Mouse (Mus musculus) hematopoietic stem cell, adult 5-6 weeks (primary cell): ENCODE measurements around the gene Dohh. TPM values are rescaled to one million over a fixed set of nuclear protein-coding genes. Genes with fewer than 3 reads are reported as not detected.

ENCODE experiments used
- ATAC-seq, 2 experiments: fragments of 125-278 bp in 1 of 2; replicated peaks in 1 of 2; 2 replicates each; pipeline ENCODE4 v1.8.0; 2016 to 2017; ENCODE audit warnings: inconsistent platforms in 2 of 2, mild to moderate bottlenecking in 2 of 2, moderate number of reproducible peaks in 2 of 2, low read depth in 1 of 2, moderate TSS enrichment in 1 of 2; ENCODE audit not compliant: low FRiP score in 2 of 2, poor library complexity in 2 of 2, severe bottlenecking in 2 of 2, insufficient read depth in 1 of 2, low TSS enrichment in 1 of 2
- total RNA-seq: library from RNA; stranded (forward); fragments of 172-1452, 232-1000 nt; gene quantifications from 2 replicates; pipeline ENCODE4 v1.2.3, GENCODE M21; 2017

The Dohh gene
- total RNA-seq, 1 experiment from 2014 or later = 15.3 TPM

DNA sequence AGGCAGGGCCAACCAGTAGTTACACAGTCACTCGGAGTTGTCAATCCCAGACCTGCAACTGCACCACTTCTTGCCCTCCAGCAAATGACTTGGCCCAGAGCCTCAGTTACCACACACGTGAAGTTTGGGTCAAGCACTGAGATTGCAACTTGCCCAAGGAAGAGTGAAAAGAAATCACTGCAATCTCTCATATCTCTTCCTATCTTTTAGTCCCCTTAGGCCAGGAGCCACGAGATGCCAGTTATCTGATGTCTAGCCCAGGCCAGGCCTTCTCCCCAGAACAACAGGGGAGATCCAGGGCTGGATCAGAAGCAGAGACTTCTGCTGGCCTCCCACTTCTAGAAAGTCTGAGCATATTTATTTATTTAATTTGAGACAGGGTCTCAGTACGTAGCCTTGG lies 28.7 kb upstream of the Dohh start:
- no peak for ATAC-seq

DNA sequence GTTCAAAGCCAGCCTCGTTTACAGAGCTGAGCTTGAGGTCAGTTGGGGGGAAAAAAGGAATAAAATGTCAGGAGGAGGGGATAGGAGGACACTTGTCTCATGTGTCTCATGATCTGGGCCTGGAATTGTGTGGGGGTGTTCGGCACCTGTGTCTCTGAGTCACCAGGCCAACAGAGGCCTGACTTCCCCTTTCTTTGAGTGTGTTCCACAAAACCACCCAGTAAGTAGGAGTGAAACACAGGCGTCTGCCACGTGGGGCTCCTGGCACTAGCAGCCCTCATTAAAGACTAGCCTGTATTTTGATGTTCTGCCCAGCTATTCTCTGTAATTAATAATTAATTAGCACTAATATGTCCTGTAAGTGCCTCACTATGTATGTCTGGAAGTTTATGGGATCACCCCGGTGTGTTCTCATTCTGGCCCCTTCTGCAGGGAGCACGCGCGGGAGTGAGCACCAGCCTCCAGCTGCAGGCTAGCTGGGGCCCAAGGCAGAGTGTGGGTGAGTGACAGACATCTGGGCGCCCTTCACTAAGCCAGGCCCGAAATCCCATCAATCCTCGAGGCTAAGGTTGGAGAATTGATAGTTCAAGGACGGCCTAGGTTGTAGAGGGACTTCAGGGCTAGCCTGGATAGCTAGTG lies 27.8 kb upstream of the Dohh start:
- peak; percentile 66 to 72 for ATAC-seq

DNA sequence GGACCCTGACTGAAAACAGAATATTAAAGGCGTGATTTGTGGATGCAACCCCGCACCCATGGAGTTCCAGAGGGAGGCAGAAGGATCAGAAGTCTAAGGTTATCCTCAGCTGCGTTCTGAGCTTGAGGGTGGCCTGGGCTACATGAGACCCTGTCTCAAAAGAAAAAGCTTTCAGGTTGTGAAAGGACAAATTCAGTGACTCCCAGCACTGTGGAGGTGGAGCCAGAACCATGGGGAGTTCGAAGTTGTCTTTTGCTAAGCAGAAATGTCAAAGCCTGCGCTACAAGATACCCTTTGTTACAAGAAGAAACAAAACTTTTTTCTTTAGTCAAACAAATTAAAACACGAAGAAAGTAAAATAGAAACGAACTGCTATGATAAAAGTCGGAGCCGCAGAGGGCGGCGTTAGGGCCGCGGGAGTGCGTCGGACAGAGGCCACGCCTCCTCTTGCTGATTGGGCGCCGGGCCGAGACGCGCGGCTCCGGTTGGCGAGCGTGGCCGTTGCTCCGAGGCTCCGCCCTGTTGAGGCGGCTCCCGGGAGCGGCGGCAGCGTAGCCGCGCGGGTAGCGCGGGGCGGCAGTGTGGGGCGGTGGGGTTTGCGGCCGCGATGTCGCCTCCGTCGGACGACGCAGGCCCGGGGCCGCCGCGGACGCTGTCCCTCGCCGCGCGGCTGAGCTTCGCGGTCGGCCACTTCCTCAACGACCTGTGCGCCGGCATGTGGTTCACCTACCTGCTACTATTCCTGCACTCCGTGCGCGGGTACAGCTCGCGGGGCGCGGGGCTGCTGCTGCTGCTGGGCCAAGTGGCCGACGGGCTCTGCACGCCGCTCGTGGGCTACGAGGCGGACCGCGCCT lies 27.0 kb upstream of the Dohh start, which contains the start of gene Mfsd12:
Gene Mfsd12 (plus strand): TSS at position 501 of the 854 bp plus-strand sequence.
- ATAC-seq = peak; percentile 60 to 83

DNA sequence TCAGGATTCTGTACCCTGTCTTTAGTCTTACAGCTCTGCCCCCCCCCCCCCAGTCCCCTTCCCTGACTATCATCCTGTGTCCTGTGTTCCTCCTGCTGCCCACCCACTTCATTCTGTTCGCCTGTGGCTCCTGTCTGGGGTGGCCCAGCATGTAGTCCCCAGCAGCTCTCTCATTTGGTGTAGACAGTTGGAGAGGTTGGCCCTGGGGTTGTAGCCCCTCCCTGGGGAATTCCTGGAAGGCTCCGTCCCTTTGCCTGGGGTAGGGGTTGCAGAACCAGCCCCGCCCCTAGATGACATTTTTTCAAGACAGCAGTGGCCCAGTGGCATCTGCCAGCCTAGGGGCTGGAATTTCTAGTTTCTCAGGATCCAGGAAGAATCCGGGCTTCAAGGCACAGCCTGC lies 26.0 kb upstream of the Dohh start:
- no peak for ATAC-seq

DNA sequence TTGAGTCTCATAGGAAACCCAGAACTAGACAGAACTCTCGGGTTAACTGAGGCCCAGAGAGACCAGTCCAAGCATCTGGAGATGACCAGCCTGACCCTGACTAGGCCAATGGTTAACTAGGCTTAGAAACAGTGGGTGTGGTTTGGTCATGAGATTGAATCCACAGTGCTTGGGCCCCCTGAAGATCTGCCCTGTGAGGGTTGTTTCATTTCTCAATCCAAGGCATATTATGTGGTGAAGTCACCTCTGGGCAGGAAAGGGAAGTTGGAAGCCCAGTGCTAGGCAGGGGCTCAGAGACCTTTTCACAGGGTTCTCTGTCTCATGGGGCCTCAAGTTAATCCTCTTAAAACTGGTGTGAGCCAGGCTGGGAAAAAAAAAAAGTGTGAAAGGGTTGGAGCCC lies 25.4 kb upstream of the Dohh start:
- peak; percentile 30 to 32; a peak in 3 of 4 replicates for ATAC-seq

DNA sequence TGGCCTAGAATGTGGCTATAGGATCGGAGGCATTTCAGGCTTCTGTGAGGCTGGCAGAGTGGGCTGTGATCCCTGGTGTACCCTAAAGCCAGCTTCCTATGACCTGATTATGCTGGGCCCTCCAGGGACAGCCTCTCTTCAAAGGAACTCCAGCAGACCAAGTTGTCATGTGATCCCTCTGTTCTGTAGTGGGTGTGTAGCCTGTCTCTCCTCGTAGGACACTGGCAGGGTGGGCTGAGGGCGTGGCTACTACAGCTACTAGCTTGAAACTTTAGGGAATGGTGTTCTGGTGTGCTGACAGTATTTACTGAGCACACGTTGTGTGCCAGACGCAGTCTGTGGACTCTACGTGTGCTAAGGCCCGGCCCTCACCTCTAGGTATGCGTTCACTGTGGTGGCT lies 23.5 kb upstream of the Dohh start:
- no peak for ATAC-seq

DNA sequence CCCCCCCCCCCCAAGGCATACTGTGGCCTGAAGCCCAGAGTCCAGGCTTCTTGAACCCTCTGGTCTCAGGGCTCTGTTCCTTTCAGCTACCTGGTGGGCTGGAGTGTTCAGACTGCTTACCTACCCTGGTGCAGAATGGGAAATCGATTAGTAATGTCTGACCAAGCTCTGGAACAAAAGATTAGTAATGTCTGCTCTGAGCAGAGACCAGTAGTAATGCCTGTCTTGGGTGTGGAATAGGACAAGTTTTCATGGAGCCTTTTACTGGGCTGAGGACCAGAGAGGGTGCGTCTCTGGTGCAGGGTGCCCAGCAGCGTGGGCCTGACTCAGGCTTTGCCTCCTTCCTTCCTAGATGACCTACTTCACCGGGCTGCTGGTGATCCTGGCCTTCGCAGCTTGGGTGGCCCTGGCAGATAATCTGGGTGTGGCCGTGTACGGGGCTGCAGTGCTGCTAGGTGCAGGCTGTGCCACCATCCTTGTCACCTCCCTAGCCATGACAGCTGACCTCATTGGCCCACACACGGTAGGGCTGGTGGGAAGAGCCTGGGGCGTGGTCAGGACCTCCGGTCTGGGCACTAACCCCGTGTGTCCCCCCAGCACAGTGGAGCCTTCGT lies 21.8 kb upstream of the Dohh start:
- ATAC-seq = no peak

DNA sequence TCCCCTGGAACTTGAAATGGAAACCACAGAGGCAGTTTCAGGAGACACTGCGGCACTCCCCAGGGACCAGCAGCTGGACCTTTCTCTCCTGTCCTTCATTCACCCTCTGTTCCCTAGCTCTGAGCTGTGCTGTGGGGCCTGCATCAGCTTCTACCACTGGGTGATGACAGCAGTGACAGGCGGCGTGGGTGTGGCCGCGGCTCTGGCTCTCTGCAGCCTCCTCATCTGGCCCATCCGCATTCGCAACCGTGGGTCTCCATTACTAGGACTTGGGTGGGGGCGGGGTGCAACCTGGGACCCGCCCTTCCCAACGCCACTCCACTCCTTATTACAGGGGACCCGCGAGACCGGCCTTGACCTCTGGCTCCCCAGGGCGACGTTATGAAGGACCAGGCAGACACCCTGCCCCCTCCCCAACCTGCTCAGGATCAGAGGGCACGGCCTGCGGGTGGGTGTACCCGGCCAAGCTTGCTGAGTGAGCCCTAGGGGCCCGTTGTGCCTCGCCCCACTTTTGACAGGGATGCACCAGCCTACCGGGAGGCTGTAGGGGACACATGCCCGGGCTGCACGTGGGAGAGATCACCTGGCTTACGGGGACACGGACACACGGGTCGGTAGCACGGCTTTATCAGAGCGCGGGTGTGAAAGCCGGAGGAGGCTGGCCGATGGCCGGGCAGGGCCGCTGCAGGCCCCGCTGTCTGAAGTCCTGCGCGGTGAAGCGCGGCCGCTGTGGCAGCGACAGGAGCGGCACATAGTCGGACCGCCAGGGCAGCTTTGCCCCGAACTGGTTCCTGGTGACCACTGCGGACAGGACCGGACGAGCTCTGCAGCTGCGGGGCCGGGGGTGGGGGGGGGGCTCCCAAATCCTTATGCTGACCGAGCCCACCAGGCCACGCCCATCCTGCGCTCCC lies 20.5 kb upstream of the Dohh start:
- no peak for ATAC-seq

DNA sequence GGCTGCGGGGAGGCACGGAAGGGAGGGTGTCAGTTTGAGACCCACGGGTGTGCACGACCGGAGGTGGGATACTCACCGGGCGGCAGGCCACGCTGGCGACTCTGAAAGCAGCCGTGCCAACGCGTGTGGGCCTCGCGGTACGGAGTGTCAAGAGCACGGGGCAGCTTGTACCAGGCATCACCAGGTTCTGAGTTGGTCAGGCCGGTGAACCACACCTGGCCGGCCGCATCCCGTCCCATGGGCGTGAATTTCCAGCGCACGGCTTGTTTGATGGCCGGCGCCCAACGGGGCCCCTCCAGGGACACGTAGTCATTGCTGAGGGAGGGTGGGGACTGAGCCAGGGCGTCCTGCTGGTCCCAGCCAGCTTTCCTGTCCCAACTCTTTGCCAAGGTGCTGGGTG lies 19.6 kb upstream of the Dohh start:
- ATAC-seq = no peak

DNA sequence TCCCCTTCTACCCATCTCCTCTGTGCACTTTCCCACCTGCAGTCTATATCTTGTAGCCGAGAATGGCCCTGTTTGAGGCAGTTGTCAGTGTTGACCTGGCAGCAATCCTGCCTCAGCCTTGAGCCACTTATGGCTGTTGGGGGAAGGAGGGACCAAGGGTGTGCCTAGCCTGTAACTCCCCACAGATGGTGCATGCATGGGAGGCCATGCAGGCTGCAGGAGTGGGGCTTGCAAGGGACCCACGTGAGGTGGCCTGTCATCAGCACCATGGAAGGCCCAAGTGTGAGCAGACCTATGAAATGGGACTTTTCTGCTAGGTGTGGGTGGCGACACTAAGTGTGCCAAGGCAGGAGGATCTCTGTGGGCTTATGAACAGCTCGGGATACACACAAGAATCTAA lies 19.2 kb upstream of the Dohh start:
- ATAC-seq = no peak

DNA sequence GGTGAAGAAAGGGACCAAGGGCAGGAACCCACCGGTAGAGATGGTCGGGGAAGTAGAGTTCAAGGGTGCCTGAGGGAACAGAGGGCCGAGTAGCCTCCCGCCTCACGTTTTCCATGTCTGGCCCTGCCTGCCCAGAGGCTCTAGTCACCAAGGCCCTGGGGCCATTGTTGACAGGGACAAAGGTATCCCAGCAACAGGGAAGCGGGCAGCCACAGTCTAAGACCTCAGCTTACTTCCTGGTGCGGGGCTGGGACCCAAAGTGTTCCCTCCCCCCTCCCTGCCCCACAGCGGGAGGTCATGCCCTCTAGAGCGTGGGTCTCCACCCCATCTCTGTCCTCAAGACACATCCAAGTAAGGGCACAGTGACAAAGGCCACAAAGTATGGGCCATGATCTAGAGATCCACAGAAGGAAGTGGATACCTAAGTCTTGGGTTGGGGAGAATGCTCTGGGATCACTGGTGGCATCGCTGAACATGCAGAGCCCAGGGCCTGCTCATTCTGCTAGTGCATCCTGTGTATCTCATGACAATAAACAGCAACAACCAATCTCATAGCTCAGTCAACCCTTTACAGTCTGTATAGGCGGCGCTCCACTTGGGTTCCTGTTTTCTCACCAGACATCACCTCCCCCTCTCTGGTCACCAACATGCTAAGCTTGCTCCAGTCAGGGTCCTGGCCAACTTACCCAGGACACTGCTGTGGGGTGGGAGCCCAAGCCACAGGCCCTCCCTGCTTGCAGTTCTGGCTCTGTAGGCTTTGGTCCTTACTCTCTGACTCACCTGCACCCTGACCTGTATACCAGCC lies 18.4 kb upstream of the Dohh start, which contains the start of gene 4930404N11Rik:
Gene 4930404N11Rik (minus strand): TSS at position 145 of the 805 bp plus-strand sequence.
- peak; percentile 15 to 30; a peak in 2 of 4 replicates for ATAC-seq

DNA sequence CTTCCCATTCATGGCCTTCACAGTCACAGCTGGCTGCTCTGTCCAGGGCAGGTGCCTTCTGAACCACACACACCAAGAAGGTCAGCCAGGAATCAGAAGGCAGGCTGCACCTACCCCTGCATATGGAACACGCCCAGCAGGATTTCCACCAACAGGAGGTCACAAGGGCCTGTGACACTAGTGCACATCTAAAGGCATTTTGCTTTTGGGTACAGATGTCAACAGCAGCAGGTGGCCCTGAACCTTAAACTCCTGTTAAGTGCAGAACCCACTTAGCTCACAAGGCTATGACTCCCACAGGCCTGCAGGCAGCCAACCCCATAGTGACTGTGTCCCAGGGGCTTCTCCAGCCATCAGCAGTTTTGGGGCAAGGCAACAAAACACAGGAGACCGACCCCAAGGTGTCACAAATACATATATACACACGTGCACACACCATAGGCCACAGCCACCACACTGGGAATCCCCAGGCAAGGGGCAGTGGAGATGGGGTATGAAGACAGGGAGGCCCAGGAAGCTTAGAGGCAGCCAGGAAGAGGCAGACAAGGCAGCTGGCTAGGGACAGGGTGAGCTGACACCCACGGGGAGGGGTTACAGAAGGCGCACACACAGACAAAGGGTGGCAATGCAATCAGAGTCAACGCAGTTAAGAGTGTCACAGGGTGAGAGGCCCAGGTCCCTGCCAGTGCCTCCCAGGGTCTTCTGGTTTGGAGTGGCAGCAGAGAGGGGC lies 17.6 kb upstream of the Dohh start:
- no peak for ATAC-seq

DNA sequence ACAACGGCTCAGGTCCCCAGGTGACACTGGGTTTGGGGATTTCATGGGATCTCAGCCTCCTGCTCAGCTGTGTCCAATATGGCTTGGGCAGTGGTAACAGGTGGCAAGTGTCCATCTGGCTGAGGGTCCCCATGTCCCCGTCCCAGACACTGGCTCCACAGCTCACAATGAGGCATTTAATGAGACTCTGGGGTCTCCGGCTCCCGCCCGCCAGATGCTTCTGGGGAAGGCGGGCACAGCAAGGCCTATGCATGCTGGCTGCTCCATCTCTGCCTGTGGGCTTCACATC lies 17.1 kb upstream of the Dohh start:
- ATAC-seq = no peak

DNA sequence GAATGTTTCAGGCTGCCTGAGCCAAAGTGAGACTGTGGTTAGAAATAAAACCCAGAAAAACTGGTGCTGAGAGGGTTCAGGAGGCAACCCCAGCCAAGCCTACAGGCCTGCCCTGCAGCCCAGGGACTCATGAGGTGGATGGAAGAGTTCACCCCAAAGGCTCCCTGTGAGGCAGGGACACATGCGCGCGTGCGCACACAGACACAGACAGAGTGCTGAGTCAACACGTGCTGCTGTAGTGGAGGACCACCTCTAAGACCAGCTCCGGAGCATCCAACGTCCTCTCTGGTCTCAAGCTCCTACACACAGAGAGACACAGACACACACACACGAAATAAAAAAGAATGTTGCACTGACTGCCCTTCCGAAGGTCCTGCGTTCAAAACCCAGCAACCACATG lies 8.9 kb upstream of the Dohh start:
- ATAC-seq = no peak

DNA sequence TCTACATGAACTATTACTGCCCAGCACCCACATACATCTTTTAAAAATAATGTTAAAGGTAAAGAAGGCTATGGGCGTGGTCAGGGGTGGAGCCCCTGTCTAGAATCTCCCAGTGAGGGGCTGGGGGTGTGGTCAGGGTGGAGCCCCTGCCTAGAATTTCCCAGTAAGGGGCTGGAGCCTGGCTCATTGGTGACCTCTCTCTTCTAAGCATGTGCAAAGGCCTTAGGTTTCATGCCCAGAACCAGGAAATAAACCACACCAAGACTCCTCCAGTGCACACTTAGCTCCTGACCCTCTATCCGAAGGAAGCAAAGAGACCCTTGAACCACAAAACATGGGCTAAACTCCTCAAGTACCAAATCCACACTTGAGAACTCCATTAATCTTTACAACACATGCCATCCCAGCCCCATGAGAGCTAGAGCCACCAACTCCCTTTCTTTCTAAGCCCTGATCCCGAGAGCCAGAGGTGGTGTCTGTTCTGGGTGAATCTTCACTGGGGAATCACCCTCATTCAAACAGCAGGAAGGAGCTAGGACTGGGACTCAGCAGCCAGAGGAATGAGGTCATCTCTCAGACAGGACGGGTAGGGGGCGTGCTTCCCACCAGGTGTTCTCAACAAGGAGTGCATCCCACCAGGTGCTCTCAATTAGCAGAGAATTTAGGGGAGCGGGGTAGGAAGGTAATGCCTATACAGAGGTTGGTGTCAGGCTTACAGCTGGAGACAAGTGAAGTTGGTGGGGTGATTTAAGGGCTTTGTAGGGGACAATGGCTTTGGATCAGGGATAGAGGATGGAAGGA lies 7.5 kb upstream of the Dohh start:
- ATAC-seq = no peak

DNA sequence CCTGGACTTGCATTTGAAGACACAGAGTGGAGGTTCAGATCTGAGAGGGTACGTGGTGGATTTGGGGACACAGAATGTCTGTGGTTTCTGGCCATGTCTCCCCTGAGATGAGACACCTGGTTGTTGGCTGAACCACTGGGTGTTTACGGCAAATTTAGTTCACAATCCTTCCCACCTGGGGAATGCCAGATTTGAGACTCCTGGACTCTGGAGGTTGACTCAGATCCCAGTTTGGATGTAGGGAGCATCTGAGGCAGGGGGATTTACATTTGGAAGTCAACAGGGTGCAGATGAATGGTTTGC lies 6.9 kb upstream of the Dohh start:
- no peak for ATAC-seq
